Mouse (Mus musculus) E14TG2a.4 (cell line): ENCODE results near the gene Fen1.

Source experiments
- CTCF ChIP-seq: conservative IDR thresholded peaks from 2 replicates; pipeline ENCODE4 v1.5.1; 2014; ENCODE audit warnings: low read length
- NANOG ChIP-seq: IDR thresholded peaks from 2 replicates; pipeline ENCODE4 v1.6.1; 2014; ENCODE audit warnings: borderline replicate concordance, low read length, mixed read lengths
- POU5F1 ChIP-seq: IDR thresholded peaks from 2 replicates; pipeline ENCODE4 v1.6.1; 2014; ENCODE audit warnings: low read length, borderline replicate concordance

GRCm38 (mm10) chr19:10167951-10168350 is 36.0 kb downstream of the Fen1 start:
- no peak for TF ChIP-seq CTCF
- TF ChIP-seq POU5F1 = no peak
- TF ChIP-seq NANOG = no peak
